Mouse (Mus musculus): ENCODE data around the gene Lmo7. TPM values are rescaled to one million over a fixed set of nuclear protein-coding genes. Genes with fewer than 3 reads are reported as not detected.

Lmo7 gene
- polyA plus RNA-seq, 1 experiment from 2014 or later, result 12.2 TPM

DNA sequence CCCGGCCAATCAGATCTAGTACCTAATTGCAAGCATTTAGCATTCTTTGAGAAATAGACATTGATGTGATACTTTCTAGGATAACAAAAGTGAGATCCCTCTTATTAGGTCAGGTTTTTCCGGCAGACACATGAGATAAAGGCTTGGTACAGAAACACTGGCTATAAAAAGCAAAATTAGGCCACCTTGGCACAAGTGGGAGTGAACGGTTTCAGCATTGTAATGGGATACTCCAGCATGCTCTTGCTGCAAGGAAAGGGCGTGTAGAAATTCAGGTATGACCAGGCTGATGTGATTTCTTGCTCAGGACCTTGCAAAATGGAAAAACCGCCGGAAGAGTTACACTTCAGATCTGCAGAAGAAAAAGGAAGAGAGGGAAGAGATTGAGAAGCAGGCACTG, 168.5 kb downstream of the Lmo7 start:
- no peak for ATAC-seq (replicated peaks; ENCODE audit: low FRiP score)
- Histone ChIP-seq H3K27me3 (no peaks in the 10 kb centered on the region), H3K36me3 (peaks cover 7% of the 10 kb centered on the region; the same call in 1 of the 2 replicates), H3K4me3 (replicated peaks) (no peak overlapping the region), H3K27ac (no peak overlapping the region), H3K4me2 (no peak overlapping the region), H3K4me1 (peaks cover 14% of the 10 kb centered on the region; the same call in 1 of the 2 replicates), H3K9me3 (replicated peaks) (no peaks in the 10 kb centered on the region), H3K9ac (no peak overlapping the region)
- WGBS, result 56% methylated on average over 6 of the region's 6 CpGs

- H3K4me3 ChIP-seq (replicated peaks), result no peak overlapping the region
- no peak overlapping the region for H3K9ac ChIP-seq
- no peaks in the 10 kb centered on the region for H3K9me3 ChIP-seq (replicated peaks)
- no peak overlapping the region for H3K4me2 ChIP-seq
- H3K27me3 ChIP-seq, result no peaks in the 10 kb centered on the region
- H3K27ac ChIP-seq, result no peak overlapping the region
- 30% methylated on average over 7 of the region's 7 CpGs for WGBS
- 0 out of 2 replicates have a peak, but pooled peaks have one; percentile 54 for ATAC-seq (replicated peaks; ENCODE audit: low FRiP score)
- H3K36me3 ChIP-seq, result peaks cover 7% of the 10 kb centered on the region; the same call in 1 of the 2 replicates
- H3K4me1 ChIP-seq, result peaks cover 14% of the 10 kb centered on the region; the same call in 1 of the 2 replicates
These were observed 171.7 kb downstream of the Lmo7 start for GRCm38 (mm10) chr14:101901496-101901895.

GRCm38 (mm10) chr14:101901976-101902375, 172.2 kb downstream of the Lmo7 start:
- 37% methylated on average over 7 of the region's 7 CpGs for WGBS
- Histone ChIP-seq H3K4me2 (no peak overlapping the region), H3K4me1 (peaks cover 14% of the 10 kb centered on the region; the same call in 1 of the 2 replicates), H3K9me3 (replicated peaks) (no peaks in the 10 kb centered on the region), H3K9ac (no peak overlapping the region), H3K4me3 (replicated peaks) (no peak overlapping the region), H3K36me3 (peaks cover 7% of the 10 kb centered on the region; the same call in 1 of the 2 replicates), H3K27me3 (no peaks in the 10 kb centered on the region), H3K27ac (no peak overlapping the region)
- ATAC-seq (replicated peaks; ENCODE audit: low FRiP score), result 0 out of 2 replicates have a peak, but pooled peaks have one; percentile 38

DNA sequence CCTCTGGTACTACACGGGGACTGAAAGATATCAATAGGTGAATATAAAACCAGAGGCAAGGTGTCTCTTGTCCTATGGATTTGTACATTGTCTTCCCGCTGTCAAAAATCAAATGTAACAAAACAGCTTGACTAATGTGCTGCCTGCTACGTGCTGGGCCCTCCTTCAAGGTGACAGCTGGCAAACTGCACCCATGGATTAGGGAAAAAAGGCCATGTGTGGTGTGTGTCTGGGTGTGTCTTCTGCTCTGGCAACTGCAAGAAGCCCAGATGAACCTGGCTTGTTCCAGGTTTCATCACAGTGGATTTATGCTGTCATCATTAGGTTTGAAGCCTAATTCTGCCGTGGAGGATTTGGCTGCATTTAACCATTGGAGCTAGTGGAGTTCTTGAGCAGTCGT, 174.0 kb downstream of the Lmo7 start:
- 84% methylated on average over 5 of the region's 5 CpGs for WGBS
- Histone ChIP-seq H3K4me3 (replicated peaks) (no peak overlapping the region), H3K36me3 (peaks cover 7% of the 10 kb centered on the region; the same call in 1 of the 2 replicates), H3K9ac (no peak overlapping the region), H3K4me1 (peaks cover 10% of the 10 kb centered on the region; the same call in 1 of the 2 replicates), H3K9me3 (replicated peaks) (no peaks in the 10 kb centered on the region), H3K4me2 (no peak overlapping the region), H3K27me3 (no peaks in the 10 kb centered on the region), H3K27ac (no peak overlapping the region)
- ATAC-seq (replicated peaks; ENCODE audit: low FRiP score), result no peak

DNA sequence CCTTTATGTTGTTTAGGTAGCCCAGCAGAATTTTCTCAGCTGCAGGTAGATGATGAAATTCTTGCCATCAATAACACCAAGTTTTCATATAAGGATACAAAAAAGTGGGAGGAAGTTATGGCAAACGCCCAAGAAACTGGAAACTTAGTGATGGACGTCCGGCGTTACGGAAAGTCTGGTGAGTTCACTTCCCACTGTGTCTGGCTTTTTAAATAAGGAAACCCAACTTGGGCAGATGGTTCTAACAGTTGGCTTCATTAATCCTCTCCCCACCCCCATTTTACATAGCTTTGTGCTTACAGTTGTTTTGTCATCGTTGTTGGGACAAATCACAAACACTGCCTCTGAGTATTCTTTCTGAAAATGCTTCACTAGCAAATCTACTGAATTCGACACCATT, 182.2 kb downstream of the Lmo7 start:
- H3K4me2 ChIP-seq, result no peak overlapping the region
- H3K4me1 ChIP-seq, result peaks cover 4% of the 10 kb centered on the region; the same call in 1 of the 2 replicates
- no peak overlapping the region for H3K4me3 ChIP-seq (replicated peaks)
- no peak overlapping the region for H3K9ac ChIP-seq
- H3K27ac ChIP-seq, result no peak overlapping the region
- no peaks in the 10 kb centered on the region for H3K27me3 ChIP-seq
- H3K36me3 ChIP-seq, result no peaks in the 10 kb centered on the region
- WGBS, result 74% methylated on average over 7 of the region's 7 CpGs
- ATAC-seq (replicated peaks; ENCODE audit: low FRiP score), result no peak
- H3K9me3 ChIP-seq (replicated peaks), result no peaks in the 10 kb centered on the region

DNA sequence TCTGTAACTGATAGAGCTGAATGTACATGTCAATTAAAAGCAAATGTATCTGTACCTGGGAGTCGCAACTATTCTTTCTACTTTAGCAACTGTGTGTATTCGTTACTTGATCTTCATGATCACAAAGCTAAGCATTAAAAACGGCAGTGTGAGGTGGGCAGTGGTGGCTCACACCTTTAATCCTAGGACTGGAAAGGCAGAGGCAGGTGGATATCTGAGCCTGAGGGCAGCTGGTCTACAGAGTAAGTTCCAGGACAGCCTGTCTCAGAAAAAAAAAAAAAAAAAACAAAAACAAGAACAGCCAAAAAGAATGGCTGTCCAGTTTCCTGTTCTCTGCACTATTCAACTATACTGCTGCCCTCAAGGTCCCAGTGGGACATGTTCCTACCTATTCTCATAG, 182.6 kb downstream of the Lmo7 start:
- ATAC-seq (replicated peaks; ENCODE audit: low FRiP score), result no peak
- Histone ChIP-seq H3K9me3 (replicated peaks) (no peaks in the 10 kb centered on the region), H3K4me1 (peaks cover 4% of the 10 kb centered on the region; the same call in 1 of the 2 replicates), H3K36me3 (no peaks in the 10 kb centered on the region), H3K27ac (no peak overlapping the region), H3K27me3 (no peaks in the 10 kb centered on the region), H3K4me2 (no peak overlapping the region), H3K9ac (no peak overlapping the region), H3K4me3 (replicated peaks) (no peak overlapping the region)
- WGBS, result 83% methylated on average over 3 of the region's 3 CpGs

DNA sequence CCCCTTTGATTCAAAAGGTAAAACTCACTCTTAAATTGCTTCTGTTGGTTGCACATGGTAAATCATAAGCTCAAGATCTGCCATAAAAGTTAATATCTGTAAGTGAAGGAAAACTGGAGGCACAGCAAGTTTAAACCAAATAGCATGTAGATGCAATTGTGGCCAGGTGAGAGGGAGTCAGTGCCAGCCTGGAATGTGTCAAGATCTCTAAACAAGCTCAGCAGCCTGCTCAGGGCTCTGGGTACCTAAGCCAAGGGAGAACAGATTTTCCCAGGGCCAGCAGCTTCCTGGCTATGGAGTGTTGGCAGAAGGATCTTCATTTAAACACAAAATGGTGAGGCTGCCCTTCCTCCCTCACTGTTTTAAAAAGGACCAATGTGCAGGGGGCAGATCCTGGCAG, 184.6 kb downstream of the Lmo7 start:
- Histone ChIP-seq H3K4me1 (peaks cover 4% of the 10 kb centered on the region; the same call in 1 of the 2 replicates), H3K27me3 (no peaks in the 10 kb centered on the region), H3K27ac (peak overlapping the region; percentile 60; the same call in 1 of the 2 replicates), H3K4me2 (no peak overlapping the region), H3K9ac (no peak overlapping the region), H3K9me3 (replicated peaks) (no peaks in the 10 kb centered on the region), H3K36me3 (peaks cover 1% of the 10 kb centered on the region; the same call in 1 of the 2 replicates), H3K4me3 (replicated peaks) (no peak overlapping the region)
- peak; percentile 52; the same call in 1 of the 2 replicates for ATAC-seq (replicated peaks; ENCODE audit: low FRiP score)

- no peak overlapping the region for H3K4me3 ChIP-seq (replicated peaks)
- no peak overlapping the region for H3K27ac ChIP-seq
- ATAC-seq (replicated peaks; ENCODE audit: low FRiP score), result no peak
- H3K27me3 ChIP-seq, result no peaks in the 10 kb centered on the region
- H3K4me1 ChIP-seq, result peaks cover 4% of the 10 kb centered on the region; the same call in 1 of the 2 replicates
- H3K4me2 ChIP-seq, result no peak overlapping the region
- no peaks in the 10 kb centered on the region for H3K9me3 ChIP-seq (replicated peaks)
- no peak overlapping the region for H3K9ac ChIP-seq
- 61% methylated on average over 8 of the region's 8 CpGs for WGBS
- peaks cover 6% of the 10 kb centered on the region; the same call in 1 of the 2 replicates for H3K36me3 ChIP-seq
These were observed 186.1 kb downstream of the Lmo7 start for GRCm38 (mm10) chr14:101915867-101916266.

GRCm38 (mm10) chr14:101918471-101918870, 188.7 kb downstream of the Lmo7 start:
- Histone ChIP-seq H3K27me3 (no peaks in the 10 kb centered on the region), H3K4me3 (replicated peaks) (no peak overlapping the region), H3K9me3 (replicated peaks) (no peaks in the 10 kb centered on the region), H3K4me2 (no peak overlapping the region), H3K9ac (no peak overlapping the region), H3K4me1 (peaks cover 4% of the 10 kb centered on the region; the same call in 1 of the 2 replicates), H3K27ac (no peak overlapping the region), H3K36me3 (peaks cover 6% of the 10 kb centered on the region; the same call in 1 of the 2 replicates)
- no peak for ATAC-seq (replicated peaks; ENCODE audit: low FRiP score)
- WGBS, result 84% methylated on average over 5 of the region's 5 CpGs

- no peaks in the 10 kb centered on the region for H3K9me3 ChIP-seq (replicated peaks)
These were observed 198.0 kb downstream of the Lmo7 start for GRCm38 (mm10) chr14:101927646-101928244.

DNA sequence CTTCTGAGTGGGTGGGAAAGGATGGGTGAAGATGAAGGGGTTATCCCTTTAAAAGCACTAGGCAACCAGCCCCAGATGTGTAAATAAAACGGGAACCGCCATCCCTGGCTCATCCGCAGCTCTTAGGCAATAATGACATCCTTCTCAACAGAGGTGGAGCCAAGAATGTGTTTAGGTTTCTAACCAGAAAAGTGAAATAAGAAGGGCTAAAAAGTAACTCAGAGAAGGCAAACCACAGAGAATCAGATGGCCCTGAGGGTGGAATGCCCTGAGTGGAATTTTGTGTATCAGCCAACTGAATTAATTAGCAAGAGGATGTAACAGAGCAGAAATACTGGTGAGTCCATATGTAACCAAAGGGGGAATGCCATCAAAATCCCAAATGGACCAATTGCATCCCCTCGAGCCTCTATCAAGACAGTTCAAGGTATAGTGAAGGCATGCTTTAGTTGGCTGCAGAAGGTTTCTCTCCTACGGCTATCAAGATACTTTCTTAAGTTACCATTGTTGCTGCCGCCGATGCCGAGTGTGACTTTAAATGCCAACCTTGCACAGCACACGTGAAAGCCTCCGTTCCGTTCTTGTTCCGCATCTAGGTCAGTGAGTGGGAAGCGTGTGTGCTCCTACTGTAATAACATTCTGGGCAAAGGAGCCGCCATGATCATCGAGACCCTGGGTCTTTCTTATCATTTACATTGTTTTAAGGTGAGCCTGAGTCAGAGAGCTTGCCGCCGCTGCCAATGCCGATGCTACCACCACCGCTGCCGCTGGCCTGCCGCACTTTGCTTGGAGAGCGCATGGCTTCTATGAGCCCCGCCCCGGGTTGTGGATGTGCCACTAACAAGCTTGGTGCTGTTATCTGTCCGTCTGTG, 201.1 kb downstream of the Lmo7 start:
- ATAC-seq (replicated peaks; ENCODE audit: low FRiP score), result no peak
- H3K27ac ChIP-seq, result no peak overlapping the region
- 95% methylated on average over 25 of the region's 25 CpGs for WGBS
- no peak overlapping the region for H3K4me3 ChIP-seq (replicated peaks)
- no peaks in the 10 kb centered on the region for H3K9me3 ChIP-seq (replicated peaks)
- no peak overlapping the region for H3K9ac ChIP-seq
- H3K27me3 ChIP-seq, result no peaks in the 10 kb centered on the region
- H3K4me1 ChIP-seq, result no peaks in the 10 kb centered on the region
- H3K4me2 ChIP-seq, result no peak overlapping the region
- no peaks in the 10 kb centered on the region for H3K36me3 ChIP-seq

More at GRCm38 (mm10) chr14:101927646-101928244, 198.0 kb downstream of the Lmo7 start:
- Histone ChIP-seq H3K36me3 (no peaks in the 10 kb centered on the region), H3K4me2 (no peak overlapping the region), H3K4me3 (replicated peaks) (no peak overlapping the region), H3K9ac (no peak overlapping the region), H3K4me1 (no peaks in the 10 kb centered on the region), H3K27me3 (no peaks in the 10 kb centered on the region), H3K27ac (no peak overlapping the region)
- WGBS, result 84% methylated on average over 12 of the region's 12 CpGs
- no peak for ATAC-seq (replicated peaks; ENCODE audit: low FRiP score)

DNA sequence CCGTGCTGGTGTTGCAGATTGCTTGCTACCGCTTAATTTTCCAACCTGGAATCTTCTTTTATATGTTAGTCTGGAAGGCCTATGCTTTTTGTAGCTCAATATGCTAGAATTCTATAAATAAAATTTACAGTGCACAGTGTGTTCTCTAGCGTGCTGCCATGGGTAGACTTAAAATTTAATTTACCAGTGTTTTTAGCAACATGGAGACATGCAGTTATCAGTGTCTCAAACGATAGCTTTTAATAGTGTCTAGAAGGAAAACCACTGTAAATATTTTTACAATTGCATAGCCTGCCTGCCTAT, 201.6 kb downstream of the Lmo7 start:
- Histone ChIP-seq H3K9ac (no peak overlapping the region), H3K4me2 (no peak overlapping the region), H3K4me3 (replicated peaks) (no peak overlapping the region), H3K9me3 (replicated peaks) (no peaks in the 10 kb centered on the region), H3K27me3 (no peaks in the 10 kb centered on the region), H3K27ac (no peak overlapping the region), H3K4me1 (no peaks in the 10 kb centered on the region), H3K36me3 (no peaks in the 10 kb centered on the region)
- no peak for ATAC-seq (replicated peaks; ENCODE audit: low FRiP score)
- 89% methylated on average over 4 of the region's 4 CpGs for WGBS

All from kidney, embryonic 15.5 days (tissue).